Comparison of ENCODE assay signal across 28 mouse cellular contexts in the genomic region with DNA sequence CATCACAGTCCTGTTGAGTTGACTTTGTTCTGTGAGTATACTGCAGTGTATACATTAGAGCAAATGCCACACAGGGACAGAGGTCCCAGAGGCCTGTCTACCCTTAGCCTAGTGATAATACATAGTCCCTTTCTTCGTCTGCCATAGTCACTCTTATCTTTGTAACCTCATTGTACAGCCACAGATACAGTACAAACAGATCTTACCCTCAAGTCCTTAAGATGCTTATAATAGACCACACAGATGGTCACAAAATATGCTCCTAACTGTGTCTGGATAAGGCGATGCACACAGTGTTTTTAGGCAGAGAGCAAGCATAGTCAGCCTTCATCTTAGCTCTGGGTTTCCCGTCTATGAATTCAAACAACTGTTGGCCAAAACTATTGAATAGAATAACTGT. TPM values are rescaled to one million over a fixed set of nuclear protein-coding genes. Genes with fewer than 3 reads are reported as not detected.
A peak's percentile ranks its signal among the peaks of the same experiment; 100 is the strongest.
DNase-seq lines count a peak whose midpoint lies in the region; ATAC-seq and TF ChIP-seq lines count a peak whose summit lies in the region.
"Had no signal": no experiment of that assay in that cellular context is flagged by ENCODE, and none has a peak within 500 bp of the region (broad histone marks: within the 10 kb centered on the region; RNA-seq: fewer than 3 reads in every experiment).

No protein-coding gene starts in this region.

- H3K36me3 ChIP-seq in liver, embryonic 13.5 days, result no peaks in the 10 kb centered on the region
- no peaks in the 10 kb centered on the region for H3K36me3 ChIP-seq in liver, postnatal 0 days (replicated peaks; ENCODE audit: insufficient read depth, low read length)
- no peaks in the 10 kb centered on the region for H3K36me3 ChIP-seq in MEL (ENCODE audit: control insufficient read depth in 1 of 2, insufficient read depth in 2 of 2, low read length in 2 of 2)
- H3K36me3 ChIP-seq in midbrain, embryonic 14.5 days (ENCODE audit: control insufficient read depth, insufficient read depth, low read length), result no peaks in the 10 kb centered on the region
- H3K36me3 ChIP-seq: embryonic facial prominence, embryonic 13.5 days; embryonic facial prominence, embryonic 15.5 days; forebrain, embryonic 10.5 days; forebrain, embryonic 12.5 days; G1E had no signal

- TF ChIP-seq EP300 in liver, postnatal 0 days (IDR thresholded peaks at IDR 0.05; ENCODE audit: low read depth), result no peak
- no peak for TF ChIP-seq EP300 in MEL (IDR thresholded peaks at IDR 0.05; ENCODE audit: low read depth in 1 of 2, low read length in 2 of 2)

- H3K27me3 ChIP-seq in liver, embryonic 13.5 days, result peaks cover 34% of the 10 kb centered on the region
- H3K27me3 ChIP-seq in liver, postnatal 0 days (ENCODE audit: insufficient read depth, low read length), result no peaks in the 10 kb centered on the region
- H3K27me3 ChIP-seq in MEL (ENCODE audit: control insufficient read depth in 1 of 2, insufficient read depth in 2 of 2, low read length in 2 of 2), result peaks cover 0 to 7% of the 10 kb centered on the region in 2 experiments
- no peaks in the 10 kb centered on the region for H3K27me3 ChIP-seq in midbrain, embryonic 14.5 days (ENCODE audit: control insufficient read depth, insufficient read depth, low read length)
- H3K27me3 ChIP-seq: CH12.LX had no signal

- no peaks in the 10 kb centered on the region for H3K79me2 ChIP-seq in MEL (ENCODE audit: control insufficient read depth, insufficient read depth, low read length, poor library complexity)

- TF ChIP-seq CTCF in gastrocnemius, adult 2 months (IDR thresholded peaks at IDR 0.05), result no peak
- no peak for TF ChIP-seq CTCF in liver, postnatal 0 days (IDR thresholded peaks at IDR 0.05; ENCODE audit: low read depth)
- no peak for TF ChIP-seq CTCF in MEL (IDR thresholded peaks at IDR 0.05 in 2 of 3, conservative IDR thresholded peaks at IDR 0.05 in 1 of 3; ENCODE audit: control insufficient read depth in 1 of 3, insufficient read depth in 1 of 3, low read depth in 2 of 3, low read length in 3 of 3, poor library complexity in 1 of 3, severe bottlenecking in 1 of 3)

- intact Hi-C loops in gastrocnemius, adult 2 months (cut with DNase I), result no loop called here

- peaks cover 15% of the 10 kb centered on the region for H3K4me1 ChIP-seq in liver, embryonic 13.5 days (replicated peaks)
- peaks cover 16% of the 10 kb centered on the region for H3K4me1 ChIP-seq in liver, postnatal 0 days (ENCODE audit: insufficient read depth)
- no peaks in the 10 kb centered on the region for H3K4me1 ChIP-seq in MEL (ENCODE audit: control insufficient read depth in 1 of 2, insufficient read depth in 2 of 2, low read length in 2 of 2)
- peaks cover 17% of the 10 kb centered on the region; the same call in 1 of the 2 replicates for H3K4me1 ChIP-seq in midbrain, embryonic 14.5 days (ENCODE audit: control insufficient read depth, insufficient read depth, low read length)

- WGBS in liver, embryonic 13.5 days (ENCODE audit: insufficient replicate concordance), result 37% methylated on average over 3 of the region's 3 CpGs
- WGBS in liver, postnatal 0 days (ENCODE audit: insufficient replicate concordance), result 58% methylated on average over 3 of the region's 3 CpGs
- 91% methylated on average over 3 of the region's 3 CpGs for WGBS in midbrain, embryonic 14.5 days

- H3K4me3 ChIP-seq in gastrocnemius, adult 2 months, result no peak overlapping the region
- no peak overlapping the region for H3K4me3 ChIP-seq in liver, embryonic 13.5 days (replicated peaks)
- no peak overlapping the region for H3K4me3 ChIP-seq in liver, postnatal 0 days (ENCODE audit: low read depth, low read length)
- H3K4me3 ChIP-seq in MEL (ENCODE audit: control insufficient read depth in 1 of 2, insufficient read depth in 1 of 2, low read depth in 2 of 2, low read length in 2 of 2), result no peak overlapping the region
- H3K4me3 ChIP-seq in midbrain, embryonic 14.5 days (replicated peaks; ENCODE audit: low read depth, low read length), result no peak overlapping the region
- H3K4me3 ChIP-seq: embryonic facial prominence, embryonic 13.5 days; embryonic facial prominence, embryonic 15.5 days; erythroblast, embryonic 14.5 days; forebrain, embryonic 10.5 days; forebrain, embryonic 12.5 days had no signal

- 0 out of 2 replicates have a peak, but pooled peaks have one; percentile 24 for ATAC-seq in liver, embryonic 13.5 days (ENCODE audit: low read depth)
- ATAC-seq in liver, postnatal 0 days, result no peak
- ATAC-seq in megakaryocyte progenitor cell, adult 5-6 weeks (replicated peaks; ENCODE audit: poor library complexity), result peak; percentile 78
- no peak for ATAC-seq in midbrain, embryonic 14.5 days (ENCODE audit: low FRiP score, low TSS enrichment)
- ATAC-seq: CD4-positive, CD25-positive, alpha-beta regulatory T cell, adult 4 months; forebrain, embryonic 14.5 days; forebrain, embryonic 16.5 days had no signal

- peak overlapping the region; percentile 5; the same call in 1 of the 2 replicates for H3K27ac ChIP-seq in gastrocnemius, adult 2 months
- no peak overlapping the region for H3K27ac ChIP-seq in liver, embryonic 13.5 days
- no peak overlapping the region for H3K27ac ChIP-seq in liver, postnatal 0 days (ENCODE audit: low read depth)
- H3K27ac ChIP-seq in MEL (ENCODE audit: control insufficient read depth, low read depth, low read length), result no peak overlapping the region
- no peak overlapping the region for H3K27ac ChIP-seq in midbrain, embryonic 14.5 days (replicated peaks; ENCODE audit: low read depth, low read length)
- H3K27ac ChIP-seq: embryonic facial prominence, embryonic 13.5 days; embryonic facial prominence, embryonic 15.5 days; forebrain, embryonic 10.5 days; forebrain, embryonic 12.5 days had no signal

- no peak overlapping the region for H3K9ac ChIP-seq in liver, embryonic 13.5 days
- no peak overlapping the region for H3K9ac ChIP-seq in liver, postnatal 0 days (replicated peaks)
- no peak overlapping the region for H3K9ac ChIP-seq in MEL (ENCODE audit: control insufficient read depth, low read depth, low read length, poor library complexity, severe bottlenecking)
- H3K9ac ChIP-seq in midbrain, embryonic 14.5 days (replicated peaks; ENCODE audit: low read length), result no peak overlapping the region
- H3K9ac ChIP-seq: embryonic facial prominence, embryonic 13.5 days; embryonic facial prominence, embryonic 15.5 days; forebrain, embryonic 12.5 days had no signal

- H3K9me3 ChIP-seq in liver, embryonic 13.5 days (replicated peaks), result no peaks in the 10 kb centered on the region
- no peaks in the 10 kb centered on the region for H3K9me3 ChIP-seq in liver, postnatal 0 days (ENCODE audit: low read length)
- H3K9me3 ChIP-seq in MEL (replicated peaks; ENCODE audit: insufficient read depth, low read length), result no peaks in the 10 kb centered on the region
- H3K9me3 ChIP-seq in midbrain, embryonic 14.5 days (ENCODE audit: control insufficient read depth, low read length), result no peaks in the 10 kb centered on the region
- H3K9me3 ChIP-seq: embryonic facial prominence, embryonic 15.5 days; forebrain, embryonic 12.5 days; G1E had no signal

- no peak for TF ChIP-seq POLR2A in MEL (IDR thresholded peaks at IDR 0.05; ENCODE audit: control insufficient read depth in 1 of 2, insufficient read depth in 1 of 2, low read depth in 1 of 2, low read length in 2 of 2, poor library complexity in 1 of 2)

- H3K4me2 ChIP-seq in liver, embryonic 13.5 days, result no peak overlapping the region
- no peak overlapping the region for H3K4me2 ChIP-seq in liver, postnatal 0 days (ENCODE audit: low read depth, low read length)
- no peak overlapping the region for H3K4me2 ChIP-seq in midbrain, embryonic 14.5 days (ENCODE audit: low read length)
- H3K4me2 ChIP-seq: embryonic facial prominence, embryonic 13.5 days; embryonic facial prominence, embryonic 15.5 days; forebrain, embryonic 12.5 days had no signal

- no peak for TF ChIP-seq RAD21 in MEL (IDR thresholded peaks at IDR 0.05; ENCODE audit: low read depth, low read length)

- no peak for DNase-seq in gastrocnemius, adult 2 months
- no peak for DNase-seq in gastrocnemius, adult 8-10 months (ENCODE audit: low spot score in 2 of 2)
- no peak for DNase-seq in liver, embryonic 13.5 days
- no peak for DNase-seq in liver, postnatal 0 days
- DNase-seq in MEL (ENCODE audit: low read depth, low spot score), result no peak
- no peak for DNase-seq in spleen, postnatal 36 days (ENCODE audit: low spot score in 2 of 2)
- DNase-seq in midbrain, embryonic 14.5 days, result no peak
- DNase-seq: adrenal gland, adult 8-10 months; adrenal gland, postnatal 14 days; adrenal gland, postnatal 36 days; B cell, adult 2 months; cerebellum, adult 11-12 months; cerebellum, adult 2 months; cerebellum, adult 9-10 months; cerebellum, postnatal 10 days; cerebellum, postnatal 25 days; embryo, embryonic 11 days had no signal

TF ChIP-seq in MEL, 35 proteins besides CTCF, POLR2A, EP300 and RAD21 (continues in another document):
- no peak for TF ChIP-seq GATA1 (IDR thresholded peaks at IDR 0.05; ENCODE audit: low read depth, low read length)
- TF ChIP-seq TAL1 (IDR thresholded peaks at IDR 0.05; ENCODE audit: low read length), result 0 out of 2 replicates have a peak, but pooled peaks have one; percentile 13
- no peak for TF ChIP-seq MXI1 (IDR thresholded peaks at IDR 0.05; ENCODE audit: low read depth, low read length)
- no peak for TF ChIP-seq TBP (IDR thresholded peaks at IDR 0.05; ENCODE audit: low read depth, low read length)

RNA-seq across cellular contexts. Expression of gene Ablim1, which starts 1.9 kb away (rescaled TPM):
- total RNA-seq in gastrocnemius, adult 2 months (2021), result 10 to 100 TPM; 38.5 to 56.1 TPM
- 10 to 100 TPM; 37.8 to 51.1 (median 48.1) TPM for total RNA-seq in gastrocnemius, adult 8-10 months (2022)
- 4.8 and 6.2 TPM in 2 replicates for polyA plus RNA-seq in liver, embryonic 13.5 days (2015; fragmentation: Nextera tagmentation; extraction: Ambion mirVana)
- 11.5 and 12.0 TPM in 2 replicates for polyA plus RNA-seq in liver, postnatal 0 days (2015; fragmentation: Nextera tagmentation; extraction: Ambion mirVana)
- not detected in 2 replicates for total RNA-seq in MEL (2012; rRNA removed)
- not detected for polyA plus RNA-seq in MEL (2012; ENCODE audit: insufficient read depth in 1 of 2, insufficient read length in 2 of 2, low read depth in 1 of 2, low replicate concordance in 2 of 2, missing spikeins in 1 of 2)
- total RNA-seq in megakaryocyte progenitor cell, adult 5-6 weeks (2015), result 6.1 and 7.0 TPM in 2 replicates
- total RNA-seq in megakaryocyte progenitor cell, adult 5-6 weeks (2017), result 6.7 and 8.1 TPM in 2 replicates
- 44.4 and 52.8 TPM in 2 replicates for polyA plus RNA-seq in midbrain, embryonic 14.5 days (2014; fragmentation: Nextera tagmentation; extraction: Ambion mirVana)

RNA-seq across cellular contexts. Expression of gene Fam160b1, which starts 43.9 kb away (rescaled TPM):
- 10 to 100 TPM; 12.0 to 17.4 TPM for total RNA-seq in gastrocnemius, adult 2 months (2021)
- 10 to 100 TPM in 3 of 4 experiments, 1 to 10 TPM in 1; 10.0 to 12.1 (median 12.0) TPM for total RNA-seq in gastrocnemius, adult 8-10 months (2022)
- 5.3 and 5.6 TPM in 2 replicates for polyA plus RNA-seq in liver, embryonic 13.5 days (2015; fragmentation: Nextera tagmentation; extraction: Ambion mirVana)
- polyA plus RNA-seq in liver, postnatal 0 days (2015; fragmentation: Nextera tagmentation; extraction: Ambion mirVana), result 7.8 and 9.2 TPM in 2 replicates
- total RNA-seq in MEL (2012; rRNA removed), result 8.6 and 8.8 TPM in 2 replicates
- 10 to 100 TPM; 19.0 to 28.3 TPM for polyA plus RNA-seq in MEL (2012; ENCODE audit: insufficient read depth in 1 of 2, insufficient read length in 2 of 2, low read depth in 1 of 2, low replicate concordance in 2 of 2, missing spikeins in 1 of 2)
- 18.8 and 23.0 TPM in 2 replicates for total RNA-seq in megakaryocyte progenitor cell, adult 5-6 weeks (2015)
- 12.7 and 13.2 TPM in 2 replicates for total RNA-seq in megakaryocyte progenitor cell, adult 5-6 weeks (2017)
- polyA plus RNA-seq in midbrain, embryonic 14.5 days (2014; fragmentation: Nextera tagmentation; extraction: Ambion mirVana), result 16.2 and 18.6 TPM in 2 replicates

Comparison
In these comparisons a context has a peak if more than half of its experiments do, and no peak if none do; other contexts are left out.
1. ATAC-seq: peak in liver, embryonic 13.5 days (single experiment) and megakaryocyte progenitor cell, adult 5-6 weeks (single experiment); none in liver, postnatal 0 days (single experiment) and midbrain, embryonic 14.5 days (single experiment).
2. RNA of gene Ablim1, which starts 1.9 kb away (total RNA-seq): 38.5 to 56.1 TPM in gastrocnemius, adult 2 months and 37.8 to 51.1 TPM in gastrocnemius, adult 8-10 months; 6.1 to 8.1 TPM in megakaryocyte progenitor cell, adult 5-6 weeks and not detected in MEL; every median in the first group is over 4 times any median in the second.